Mouse (Mus musculus) right cerebral cortex, postnatal 4 days (tissue): ENCODE measurements around the gene Gps2.
"Not testable (repeated sequence)": the region's sequence is repeated elsewhere in the genome, so short reads cannot be mapped to it uniquely, and the experiment has no call there.

Experiments
- DNase-seq: peaks from one replicate; pipeline ENCODE4 v3.0.0-alpha.2; 2022

Gps2 gene

GRCm38 (mm10) chr11:69918118-69918517 lies 4.4 kb downstream of the Gps2 start:
- no peak for DNase-seq

DNA sequence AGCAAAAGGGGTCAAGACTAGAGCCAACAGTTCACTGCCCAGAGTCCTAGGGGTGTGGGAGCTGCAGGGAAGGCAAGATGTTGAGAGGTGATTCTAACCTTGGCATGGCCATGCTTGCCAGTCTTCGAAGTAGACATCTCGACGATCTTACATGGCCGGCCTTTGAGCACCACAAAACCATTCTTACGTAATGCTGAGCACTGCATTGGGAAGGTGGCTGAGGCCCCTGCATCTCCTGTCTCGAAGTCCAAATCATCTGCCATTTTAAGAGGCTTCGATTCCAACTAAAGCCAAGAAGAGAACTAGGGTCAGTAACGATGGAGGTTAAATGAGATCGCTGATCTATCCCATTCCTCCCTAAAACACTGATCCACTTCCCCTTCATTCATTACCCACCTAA lies 5.4 kb downstream of the Gps2 start:
- DNase-seq: no peak

DNA sequence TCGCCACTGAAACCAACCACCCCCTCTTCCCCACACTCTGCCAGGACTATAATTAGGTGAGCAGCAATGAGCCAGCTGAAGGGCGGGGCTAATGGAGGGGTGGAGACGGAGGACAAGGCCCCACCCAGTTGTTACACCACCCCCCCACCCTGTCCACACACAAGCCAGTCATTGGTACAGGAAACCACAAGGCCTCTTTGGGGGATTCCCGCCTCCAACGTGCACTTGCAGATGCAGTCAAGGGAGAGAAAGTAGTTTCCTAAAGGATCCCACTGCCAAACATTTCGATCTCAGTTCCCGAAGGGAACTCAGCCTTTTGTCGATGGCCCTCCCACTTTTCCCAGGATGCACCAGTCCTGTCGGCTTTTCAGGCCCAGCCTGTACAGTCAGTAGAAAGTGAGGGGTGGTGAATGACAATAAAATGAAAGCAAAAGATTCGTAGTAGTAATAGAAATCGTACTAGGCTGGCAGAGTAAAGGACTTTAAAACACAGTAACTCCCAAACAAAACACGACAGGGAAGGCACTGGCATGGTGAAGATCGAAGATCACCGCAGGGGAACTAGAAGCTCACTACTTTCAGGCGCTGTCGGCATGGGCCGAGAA lies 6.1 kb downstream of the Gps2 start:
- DNase-seq: no peak

DNA sequence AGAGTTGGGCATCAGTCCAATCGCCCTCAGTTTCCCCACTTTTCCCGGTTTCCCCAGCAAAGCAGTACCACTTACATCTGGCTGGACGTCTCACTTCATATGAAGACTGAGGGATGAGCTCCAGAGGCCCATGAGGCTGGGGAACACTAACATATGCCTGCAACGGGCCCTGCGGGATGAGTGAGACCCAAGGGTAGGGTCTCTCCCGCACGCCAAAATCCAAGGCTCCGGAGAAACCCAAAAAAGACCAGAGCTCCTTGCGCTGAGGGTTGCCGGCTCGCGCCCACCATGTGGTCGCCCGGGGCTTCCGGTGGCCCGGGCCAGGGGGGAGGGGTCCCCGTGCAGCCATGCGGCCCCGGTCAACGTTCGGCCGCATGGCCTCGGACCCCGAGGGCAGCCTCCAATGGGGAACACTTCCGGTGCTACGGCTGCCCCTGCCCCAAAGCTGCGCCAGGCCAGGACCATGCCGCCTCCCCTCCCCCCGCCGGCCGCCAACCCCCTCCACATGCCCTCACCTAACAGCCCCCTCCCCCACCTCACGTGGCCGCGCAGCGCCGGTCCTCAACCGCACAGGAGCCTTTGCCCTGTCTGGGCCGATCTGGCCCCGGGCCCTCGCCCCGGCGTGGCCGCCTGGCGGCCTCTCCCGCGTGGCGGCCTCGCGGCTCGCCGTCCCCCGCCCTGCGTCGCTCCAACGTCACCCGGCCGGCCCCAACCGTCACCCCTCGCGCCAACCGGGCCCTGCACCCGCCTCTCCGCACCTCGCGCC lies 6.8 kb downstream of the Gps2 start:
- DNase-seq: peak; percentile 64

- peak; percentile 100 for DNase-seq
These were observed 7.7 kb downstream of the Gps2 start, which contains the start of gene Eif5a for GRCm38 (mm10) chr11:69921114-69922011. Gene Eif5a (minus strand): TSS chr11:69921958.

- DNase-seq: no peak
These were observed 8.5 kb downstream of the Gps2 start for GRCm38 (mm10) chr11:69922012-69922756.

DNA sequence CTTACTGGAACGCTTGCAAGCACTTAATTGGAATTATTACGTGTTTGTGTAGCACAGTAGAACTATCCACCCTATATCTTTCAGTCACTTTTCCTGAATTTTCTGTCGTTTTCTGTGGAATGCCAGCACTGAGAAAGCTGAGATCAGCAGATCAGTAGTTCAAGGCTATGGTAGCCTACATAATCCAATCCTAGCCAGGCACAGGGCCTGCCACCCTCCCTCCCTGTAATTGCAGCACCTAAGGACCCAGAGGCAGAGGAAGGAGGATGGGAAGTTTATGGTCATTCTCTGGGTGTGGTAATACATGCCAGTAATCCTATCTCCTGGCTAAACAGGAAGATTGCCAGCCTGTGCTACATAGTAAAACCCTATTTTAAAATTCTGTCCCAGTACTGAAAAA lies 9.1 kb downstream of the Gps2 start:
- DNase-seq: no peak

GRCm38 (mm10) chr11:69927501-69927900 lies 13.8 kb downstream of the Gps2 start:
- DNase-seq: no peak

GRCm38 (mm10) chr11:69929712-69930111 lies 16.0 kb downstream of the Gps2 start:
- DNase-seq: no peak

GRCm38 (mm10) chr11:69930176-69930575 lies 16.5 kb downstream of the Gps2 start:
- DNase-seq: not testable (repeated sequence)

DNA sequence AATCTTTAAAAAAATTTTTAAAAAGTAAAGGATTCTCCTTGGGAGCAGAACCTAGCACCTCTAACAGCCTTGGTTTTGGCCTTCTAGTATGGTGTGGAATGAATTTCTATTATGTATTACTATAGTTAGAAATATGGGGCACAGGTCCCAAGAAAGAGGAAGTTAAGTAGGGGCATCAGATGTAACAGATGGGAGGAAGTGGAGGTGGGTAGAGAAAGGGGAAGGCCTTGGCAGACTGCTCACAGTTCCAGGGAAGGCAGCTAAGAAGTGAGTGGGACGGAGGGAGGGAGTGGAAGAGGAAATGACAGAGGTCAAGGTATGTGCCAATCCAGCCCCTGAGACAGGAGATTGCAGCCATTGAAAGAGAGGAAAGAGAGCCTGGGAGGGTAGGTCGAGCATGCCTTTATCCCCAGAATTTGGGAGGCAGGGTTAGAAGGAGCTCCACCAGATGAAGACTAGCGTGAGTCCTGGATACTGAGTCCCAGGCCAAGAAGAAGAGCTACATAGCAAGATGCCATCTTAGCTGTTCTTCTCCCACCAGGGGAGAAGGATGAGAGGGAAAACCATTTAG lies 17.4 kb downstream of the Gps2 start:
- DNase-seq: no peak

- DNase-seq: no peak
These were observed 18.1 kb downstream of the Gps2 start for GRCm38 (mm10) chr11:69931769-69932168.

DNA sequence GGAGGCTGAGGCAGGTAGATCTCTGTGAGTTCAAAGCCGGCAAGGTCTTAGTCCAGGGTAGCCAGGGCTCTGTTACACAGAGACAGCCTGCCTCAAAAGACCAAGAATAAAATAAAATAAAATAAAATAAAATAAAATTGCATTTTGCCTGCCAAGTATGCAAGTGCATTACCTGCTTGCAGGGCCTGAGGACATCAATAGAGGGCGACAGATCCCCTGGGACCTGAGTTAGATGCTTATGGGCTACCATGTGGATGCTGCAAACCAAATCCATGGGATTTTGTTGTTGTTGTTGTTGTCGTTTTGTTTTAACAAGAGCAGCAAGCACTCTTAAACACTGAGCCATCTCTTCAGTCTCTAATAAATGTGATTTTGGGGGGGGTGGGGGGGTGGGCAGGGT lies 18.6 kb downstream of the Gps2 start:
- no peak for DNase-seq

DNA sequence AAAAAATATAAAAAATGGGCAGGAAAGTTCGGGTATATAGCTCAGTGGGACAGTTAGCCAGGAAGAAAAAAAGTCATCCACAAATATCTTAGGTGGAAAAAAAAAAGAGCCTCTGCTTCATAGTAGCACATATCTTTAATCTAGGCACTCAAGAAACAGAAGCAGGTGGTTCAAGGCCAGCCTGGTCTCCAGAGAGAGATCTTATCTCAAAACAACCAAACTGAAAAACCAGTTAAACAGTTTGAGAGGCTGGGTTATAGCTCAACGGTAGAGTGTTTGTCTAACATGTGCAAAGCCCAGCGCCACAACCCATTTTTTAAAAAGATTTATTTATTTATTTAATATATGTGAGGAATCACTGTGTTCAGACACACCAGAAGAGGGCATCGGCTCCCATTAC lies 19.4 kb downstream of the Gps2 start:
- DNase-seq: no peak

GRCm38 (mm10) chr11:69934169-69934568 lies 20.5 kb downstream of the Gps2 start:
- DNase-seq: peak; percentile 100

DNA sequence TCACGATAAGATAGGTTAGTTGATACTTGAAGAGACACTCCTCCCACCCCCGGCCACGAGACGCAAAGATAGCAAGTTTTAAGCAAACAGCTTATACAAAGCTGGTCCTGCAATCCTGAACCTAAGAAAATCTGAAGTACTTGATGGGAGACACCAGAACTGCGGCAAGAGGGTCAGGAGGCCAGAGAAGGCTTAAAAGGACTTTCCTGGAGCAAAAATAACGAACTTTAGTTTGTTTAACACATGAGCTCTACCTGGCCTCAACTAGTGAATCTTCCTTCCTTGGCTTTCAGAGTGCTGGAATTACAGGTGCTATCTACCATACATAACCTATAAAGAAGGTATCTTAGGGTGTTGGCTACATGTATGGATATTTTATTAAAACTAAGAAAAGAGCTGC lies 21.0 kb downstream of the Gps2 start:
- DNase-seq: no peak

DNA sequence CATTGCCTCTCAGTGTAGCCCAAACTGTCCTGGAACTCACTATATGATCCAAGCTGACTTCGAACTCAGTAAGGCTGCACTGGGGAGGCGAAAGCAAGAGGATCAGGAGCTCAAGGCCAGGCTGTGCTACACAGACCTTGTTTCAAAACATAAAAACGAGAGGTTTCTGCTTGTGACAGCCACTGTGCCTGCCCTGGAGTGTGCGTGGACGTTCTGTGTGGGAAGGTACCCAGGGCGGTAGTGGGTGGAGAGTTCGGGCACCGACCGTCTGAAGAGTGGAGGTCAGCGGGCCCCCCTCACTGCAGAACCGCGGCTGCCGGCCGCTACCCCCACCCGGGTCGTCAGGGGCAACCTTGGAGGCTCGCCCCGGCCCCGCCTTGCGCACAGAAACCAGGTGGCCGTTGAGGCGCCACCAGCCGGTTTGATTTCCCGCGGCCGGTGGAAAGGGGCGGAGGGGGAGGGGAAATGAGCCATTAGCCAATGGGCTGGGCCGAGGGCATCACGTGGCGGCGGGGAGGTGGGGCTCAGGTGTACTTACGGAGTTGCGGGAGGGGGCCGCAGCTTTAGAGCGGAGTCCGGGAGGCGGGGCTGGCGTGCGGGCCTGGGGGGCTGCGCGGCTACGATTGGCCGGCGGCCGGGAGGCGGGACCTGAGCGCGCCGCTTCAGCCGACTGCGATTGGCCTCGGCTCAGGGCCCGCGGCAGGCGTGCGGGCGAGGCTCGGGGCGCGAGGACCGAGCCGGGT lies 21.6 kb downstream of the Gps2 start, which contains the start of gene Ybx2:
Gene Ybx2 (plus strand): TSS at position 660 of the 743 bp plus-strand sequence.
- peak; percentile 85 for DNase-seq

GRCm38 (mm10) chr11:69936156-69936555 lies 22.5 kb downstream of the Gps2 start:
- DNase-seq: no peak

- DNase-seq: no peak
These were observed 23.1 kb downstream of the Gps2 start for GRCm38 (mm10) chr11:69936714-69937347.

DNA sequence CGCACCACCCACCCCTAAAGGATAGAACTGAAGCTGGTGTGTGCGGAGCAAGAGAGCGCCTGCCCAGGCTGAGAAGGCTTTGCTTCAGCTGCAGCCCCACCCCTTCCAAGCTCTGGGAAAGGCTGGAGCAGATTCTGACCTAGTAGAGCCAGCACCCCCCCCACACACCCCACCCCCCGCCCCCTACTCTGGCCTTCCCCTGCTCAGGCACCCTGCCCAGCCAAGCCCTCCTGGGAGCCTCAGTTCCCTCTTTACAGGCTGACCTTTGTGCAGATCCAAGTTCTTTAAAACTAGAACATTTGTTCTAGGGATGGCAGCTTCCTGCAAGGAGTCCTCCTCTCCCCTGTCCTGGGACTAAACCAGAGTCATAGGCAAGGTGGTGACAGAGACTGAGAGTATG lies 23.7 kb downstream of the Gps2 start:
- DNase-seq: no peak

GRCm38 (mm10) chr11:69937834-69938233 lies 24.1 kb downstream of the Gps2 start:
- no peak for DNase-seq
